Comparison of ENCODE assay signal across 33 mouse cellular contexts in the genomic region with DNA sequence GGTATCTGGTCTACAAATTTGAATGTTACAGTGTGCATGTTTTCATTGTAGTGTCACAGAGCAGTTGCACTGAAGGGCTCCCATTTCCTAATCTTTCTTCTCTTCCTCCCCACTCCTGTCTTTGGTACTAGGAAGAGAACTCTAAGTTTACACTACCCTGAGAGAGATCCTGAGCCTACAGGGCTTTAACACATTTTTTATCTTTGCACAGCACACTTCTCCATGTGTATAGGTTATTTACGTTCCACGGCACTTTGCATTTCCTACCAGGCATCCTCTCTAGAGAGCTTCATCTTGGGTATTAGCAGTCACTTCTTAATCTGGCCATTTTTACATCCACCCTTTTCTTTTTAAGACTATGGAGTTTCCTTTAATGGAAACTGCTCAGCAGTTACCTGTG. TPM values are rescaled to one million over a fixed set of nuclear protein-coding genes. Genes with fewer than 3 reads are reported as not detected.
DNase-seq lines count a peak whose midpoint lies in the region; ATAC-seq and TF ChIP-seq lines count a peak whose summit lies in the region.
"Had no signal": no experiment of that assay in that cellular context is flagged by ENCODE, and none has a peak within 500 bp of the region (broad histone marks: within the 10 kb centered on the region; RNA-seq: fewer than 3 reads in every experiment).

No protein-coding gene starts in this region.

- H3K9me3 ChIP-seq in heart, postnatal 0 days (replicated peaks; ENCODE audit: control insufficient read depth, low read length), result no peaks in the 10 kb centered on the region
- no peaks in the 10 kb centered on the region; the same call in none of the 2 replicates for H3K9me3 ChIP-seq in liver, embryonic 14.5 days (ENCODE audit: control insufficient read depth, low read length)
- H3K9me3 ChIP-seq: embryonic facial prominence, embryonic 12.5 days; heart, embryonic 10.5 days; heart, embryonic 15.5 days; limb, embryonic 10.5 days; limb, embryonic 15.5 days; lung, embryonic 15.5 days had no signal

- TF ChIP-seq EP300 in heart, postnatal 0 days (IDR thresholded peaks at IDR 0.05; ENCODE audit: low read depth), result no peak
- peak; percentile 46 for TF ChIP-seq EP300 in liver, embryonic 14.5 days (IDR thresholded peaks at IDR 0.05; ENCODE audit: low read depth)

- H3K9ac ChIP-seq in heart, postnatal 0 days (replicated peaks; ENCODE audit: low read depth, low read length), result no peak overlapping the region
- peak overlapping the region; percentile 47 for H3K9ac ChIP-seq in liver, embryonic 14.5 days (replicated peaks)
- H3K9ac ChIP-seq: embryonic facial prominence, embryonic 12.5 days; heart, embryonic 15.5 days; hindbrain, embryonic 13.5 days; limb, embryonic 15.5 days; lung, embryonic 15.5 days; midbrain, embryonic 13.5 days had no signal

- intact Hi-C loops in heart, postnatal 36 days (cut with DNase I), result no loop called here

- DNase-seq in heart, postnatal 0 days (ENCODE audit: low spot score), result no peak
- DNase-seq in heart, postnatal 36 days, result no peak
- no peak for DNase-seq in liver, embryonic 14.5 days (ENCODE audit: low read depth in 3 of 3, low spot score in 3 of 3)
- DNase-seq in kidney, adult 11 months, result no peak
- no peak for DNase-seq in lung, postnatal 25 days (ENCODE audit: low spot score)
- no peak for DNase-seq in cerebellum, postnatal 14 days
- DNase-seq: adrenal gland, postnatal 10 days; cerebellum, adult 2 months; cerebellum, postnatal 25 days; embryo, embryonic 11 days; gastrocnemius, postnatal 10 days; heart, adult 11 months; heart, postnatal 4 days; kidney, adult 9 months; kidney, postnatal 10 days; lung, postnatal 36 days; spleen, adult 18-20 months; thymus, postnatal 14 days had no signal

- no peak for ATAC-seq in heart, postnatal 0 days (ENCODE audit: insufficient read depth, low read depth)
- peak; percentile 34; the same call in 1 of the 2 replicates for ATAC-seq in common myeloid progenitor, adult 5-6 weeks (replicated peaks; ENCODE audit: low read depth, poor library complexity, severe bottlenecking)
- peak; percentile 58 for ATAC-seq in liver, embryonic 14.5 days (ENCODE audit: insufficient read depth)
- peak; percentile 69 for ATAC-seq in megakaryocyte-erythroid progenitor cell, adult 5-6 weeks (replicated peaks; ENCODE audit: low FRiP score, low TSS enrichment, poor library complexity, severe bottlenecking)
- ATAC-seq: forebrain, embryonic 16.5 days; intestine, embryonic 16.5 days; midbrain, embryonic 13.5 days; Patski had no signal

- H3K36me3 ChIP-seq in heart, postnatal 0 days (replicated peaks; ENCODE audit: control insufficient read depth, insufficient read depth, low read length), result 0 out of 2 replicates have a peak, but pooled peaks cover 16% of the 10 kb centered on the region
- H3K36me3 ChIP-seq in liver, embryonic 14.5 days (replicated peaks; ENCODE audit: control insufficient read depth, insufficient read depth, low read depth), result peaks cover 3% of the 10 kb centered on the region
- H3K36me3 ChIP-seq: embryonic facial prominence, embryonic 12.5 days; heart, embryonic 15.5 days; hindbrain, embryonic 13.5 days; lung, embryonic 15.5 days; midbrain, embryonic 13.5 days had no signal

- no peak overlapping the region for H3K4me3 ChIP-seq in heart, postnatal 0 days (ENCODE audit: low read depth, low read length)
- no peak overlapping the region for H3K4me3 ChIP-seq in liver, embryonic 14.5 days (ENCODE audit: insufficient read depth in 1 of 2, low read depth in 2 of 2, low read length in 2 of 2)
- H3K4me3 ChIP-seq: embryonic facial prominence, embryonic 12.5 days; heart, embryonic 10.5 days; heart, embryonic 15.5 days; hindbrain, embryonic 13.5 days; limb, embryonic 10.5 days; limb, embryonic 15.5 days; lung, embryonic 15.5 days; megakaryocyte, embryonic 14.5 days; midbrain, embryonic 13.5 days had no signal

- H3K4me2 ChIP-seq in heart, postnatal 0 days (ENCODE audit: low read depth, low read length), result no peak overlapping the region
- peak overlapping the region; percentile 39 for H3K4me2 ChIP-seq in liver, embryonic 14.5 days (ENCODE audit: low read depth)
- H3K4me2 ChIP-seq: embryonic facial prominence, embryonic 12.5 days; heart, embryonic 15.5 days; hindbrain, embryonic 13.5 days; limb, embryonic 15.5 days; lung, embryonic 15.5 days; midbrain, embryonic 13.5 days had no signal

- peaks cover 12% of the 10 kb centered on the region for H3K4me1 ChIP-seq in heart, postnatal 0 days (ENCODE audit: control insufficient read depth, insufficient read depth)
- H3K4me1 ChIP-seq in liver, embryonic 14.5 days (replicated peaks; ENCODE audit: control insufficient read depth in 2 of 2, insufficient read depth in 2 of 2, low read length in 1 of 2), result peaks cover 41 to 45% of the 10 kb centered on the region in 2 experiments
- H3K4me1 ChIP-seq: midbrain, embryonic 13.5 days had no signal

- H3K27me3 ChIP-seq in heart, postnatal 0 days (ENCODE audit: control insufficient read depth, insufficient read depth, low read length), result no peaks in the 10 kb centered on the region
- no peaks in the 10 kb centered on the region for H3K27me3 ChIP-seq in liver, embryonic 14.5 days (ENCODE audit: control insufficient read depth, insufficient read depth, low read length)
- H3K27me3 ChIP-seq: CH12.LX; embryonic facial prominence, embryonic 12.5 days; heart, embryonic 15.5 days; hindbrain, embryonic 13.5 days; limb, embryonic 15.5 days; lung, embryonic 15.5 days; megakaryocyte, embryonic 14.5 days; midbrain, embryonic 13.5 days; Patski had no signal

- TF ChIP-seq CTCF in heart, postnatal 0 days (IDR thresholded peaks at IDR 0.05; ENCODE audit: low read depth), result no peak
- TF ChIP-seq CTCF in liver, embryonic 14.5 days (IDR thresholded peaks at IDR 0.05; ENCODE audit: low read depth), result no peak

- WGBS in heart, postnatal 0 days, result 57% methylated on average over 2 of the region's 2 CpGs
- 16% methylated on average over 2 of the region's 2 CpGs for WGBS in liver, embryonic 14.5 days (ENCODE audit: insufficient replicate concordance)

- H3K27ac ChIP-seq in heart, postnatal 0 days (ENCODE audit: low read depth), result 0 out of 2 replicates have a peak overlapping the region, but pooled peaks have one; percentile 2
- peak overlapping the region; percentile 80 for H3K27ac ChIP-seq in liver, embryonic 14.5 days
- H3K27ac ChIP-seq: embryonic facial prominence, embryonic 12.5 days; heart, embryonic 10.5 days; heart, embryonic 15.5 days; limb, embryonic 10.5 days; limb, embryonic 15.5 days; lung, embryonic 15.5 days; midbrain, embryonic 13.5 days had no signal

RNA-seq across cellular contexts. Expression of gene Cyth3, which starts 25.8 kb away (rescaled TPM):
- 84.1 and 115 TPM in 2 replicates for total RNA-seq in heart, postnatal 0 days (2014; rRNA removed; ENCODE audit: low replicate concordance)
- 42.8 and 45.2 TPM in 2 replicates for polyA plus RNA-seq in heart, postnatal 0 days (2015; fragmentation: Nextera tagmentation; extraction: Ambion mirVana)
- 10 to 100 TPM; 34.7 to 40.7 TPM for total RNA-seq in heart, postnatal 36 days (2021)
- total RNA-seq in common myeloid progenitor, adult 5-6 weeks (2017), result 33.3 and 36.0 TPM in 2 replicates
- polyA plus RNA-seq in liver, embryonic 14.5 days (2012; rRNA removed), result 20.7 and 24.1 TPM in 2 replicates
- 28.1 and 33.5 TPM in 2 replicates for polyA plus RNA-seq in liver, embryonic 14.5 days (2014; fragmentation: Nextera tagmentation; extraction: Ambion mirVana)
- total RNA-seq in megakaryocyte-erythroid progenitor cell, adult 5-6 weeks (2014; fragmentation: Nextera tagmentation), result 117 and 124 TPM in 2 replicates
- total RNA-seq in megakaryocyte-erythroid progenitor cell, adult 5-6 weeks (2017), result 81.7 and 94.7 TPM in 2 replicates
